Mouse (Mus musculus) ES-E14 (cell line): Measurements from ENCODE around the gene Il12rb1. TPM values are rescaled to one million over a fixed set of nuclear protein-coding genes. Genes with fewer than 3 reads are reported as not detected.
A peak's percentile ranks its signal among the peaks of the same experiment; 100 is the strongest.

ENCODE experiments used
- DNase-seq: peaks from one replicate; pipeline ENCODE4 v3.0.0-alpha.2; 2013; ENCODE audit warnings: low read depth, low spot score
- H3K27ac ChIP-seq: 2 replicates; pipeline ENCODE4 v1.5.1; 2012; ENCODE audit warnings: low read depth, mild to moderate bottlenecking, low read length, moderate library complexity, mixed read lengths; ENCODE audit not compliant: poor library complexity, insufficient read depth, severe bottlenecking
- H3K36me3 ChIP-seq: 2 replicates; pipeline ENCODE4 v1.6.1; 2012; ENCODE audit warnings: mild to moderate bottlenecking, low read length, moderate library complexity, mixed read lengths; ENCODE audit not compliant: control insufficient read depth, poor library complexity, insufficient read depth, severe bottlenecking
- H3K4me1 ChIP-seq, 2 experiments: fragments of 150-350 bp in 1 of 2; sonication (generic) in 1 of 2; 2 replicates each; pipeline ENCODE4 v1.6.1; 2012; ENCODE audit warnings: low read length in 2 of 2, mild to moderate bottlenecking in 1 of 2, mixed read lengths in 1 of 2; ENCODE audit not compliant: control insufficient read depth in 2 of 2, insufficient read depth in 2 of 2, poor library complexity in 1 of 2
- H3K4me3 ChIP-seq, 2 experiments: fragments of 150-350 bp in 1 of 2; sonication (generic) in 1 of 2; 2 replicates each; pipeline ENCODE4 v1.5.1; 2012; ENCODE audit warnings: low read length in 2 of 2, low read depth in 1 of 2, mild to moderate bottlenecking in 1 of 2, mixed read lengths in 1 of 2; ENCODE audit not compliant: insufficient read depth in 1 of 2, poor library complexity in 1 of 2, severe bottlenecking in 1 of 2
- H3K9ac ChIP-seq: 2 replicates; pipeline ENCODE4 v1.6.1; 2012; ENCODE audit warnings: low read depth, mild to moderate bottlenecking, low read length, mixed read lengths; ENCODE audit not compliant: poor library complexity, insufficient read depth, severe bottlenecking
- H3K9me3 ChIP-seq: fragments of 150-350 bp; sonication (generic); 2 replicates; pipeline ENCODE4 v1.6.1; 2012; ENCODE audit warnings: low read depth, mild to moderate bottlenecking, low read length; ENCODE audit not compliant: control insufficient read depth, insufficient read depth
- CHD2 ChIP-seq: IDR thresholded peaks from 2 replicates; pipeline ENCODE4 v1.6.1; 2014; ENCODE audit warnings: mild to moderate bottlenecking, low read depth, low read length, inconsistent platforms
- HCFC1 ChIP-seq: IDR thresholded peaks from 2 replicates; pipeline ENCODE4 v1.6.1; 2012; ENCODE audit warnings: low read length, inconsistent platforms, borderline replicate concordance; ENCODE audit not compliant: insufficient read depth
- MAFK ChIP-seq: IDR thresholded peaks from 2 replicates; pipeline ENCODE4 v1.6.1; 2014; ENCODE audit warnings: mild to moderate bottlenecking, low read depth, low read length, inconsistent platforms; ENCODE audit not compliant: insufficient read depth
- ZC3H11A ChIP-seq: IDR thresholded peaks from 2 replicates; pipeline ENCODE4 v1.6.1; 2012; ENCODE audit warnings: low read depth, mild to moderate bottlenecking, inconsistent platforms, low read length, borderline replicate concordance
- ZNF384 ChIP-seq: IDR thresholded peaks from 2 replicates; pipeline ENCODE4 v1.6.1; 2012; ENCODE audit warnings: low read depth, low read length, inconsistent platforms
- in situ Hi-C, 2 experiments: fragments of 600-800 bp; cut with MboI; formaldehyde crosslinking; loops; one replicate each; pipeline ENCODE4 v1.15.1; 2025; ENCODE audit warnings: low sequenced_read_pairs in 2 of 2, inconsistent platforms in 1 of 2; ENCODE audit not compliant: unreplicated experiment in 2 of 2
- total RNA-seq: library from RNA; depleted of rRNA; stranded (reverse); fragments of 300-350 nt; gene quantifications from 2 replicates; pipeline ENCODE4 v1.2.3, GENCODE M21; 2012

Il12rb1 gene
- total RNA-seq, 1 experiment = 1.2 TPM

DNA sequence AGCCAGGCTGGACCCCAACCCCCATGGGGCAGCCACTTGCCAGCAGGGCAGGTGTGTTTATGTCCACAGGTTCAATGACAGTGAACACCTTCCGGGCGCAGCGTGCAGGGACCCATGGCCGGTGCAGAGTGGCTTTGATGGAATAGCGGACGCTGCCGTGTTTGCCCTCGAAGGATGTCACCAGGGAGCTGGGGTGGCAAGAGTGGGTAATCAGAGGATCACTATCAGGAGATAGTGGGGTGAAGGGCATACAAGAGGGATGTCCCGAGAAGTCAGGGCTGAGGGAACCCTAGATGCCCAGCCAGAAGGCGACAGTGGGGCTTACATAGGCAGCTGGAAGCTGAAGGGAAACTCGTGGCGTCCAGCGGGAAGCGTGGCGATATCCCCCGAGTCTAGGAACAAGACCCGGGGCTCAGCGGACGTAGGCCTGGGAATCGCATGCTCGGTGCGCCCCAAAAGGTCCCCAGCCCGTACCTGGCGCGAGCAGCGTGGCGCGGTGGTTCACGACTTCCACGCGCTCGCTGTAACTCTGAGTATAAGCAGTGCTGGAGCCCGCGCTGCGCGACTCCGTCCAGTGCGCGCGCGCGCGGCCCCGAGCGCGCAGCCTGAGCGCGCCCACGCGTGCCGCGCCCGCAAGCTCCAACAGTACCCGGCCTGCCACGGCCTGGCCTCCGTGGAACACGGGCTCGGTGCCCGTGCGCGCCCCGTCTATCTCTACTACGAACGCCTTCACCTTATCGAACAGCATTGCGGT, 30.6 kb downstream of the Il12rb1 start:
- peaks cover 18% of the 10 kb centered on the region for H3K36me3 ChIP-seq
- peak overlapping the region; percentile 72 to 78 for H3K4me3 ChIP-seq
- in situ Hi-C loops = no loop called here
- H3K4me1 ChIP-seq = peaks cover 4 to 9% of the 10 kb centered on the region in 2 experiments; a peak in 3 of 4 replicates
- no peaks in the 10 kb centered on the region for H3K9me3 ChIP-seq
- TF ChIP-seq MAFK (no peak), ZNF384 (no peak), CHD2 (no peak), ZC3H11A (no peak), HCFC1 (no peak)
- peak overlapping the region; percentile 42 for H3K27ac ChIP-seq
- DNase-seq = no peak
- peak overlapping the region; percentile 78 for H3K9ac ChIP-seq

DNA sequence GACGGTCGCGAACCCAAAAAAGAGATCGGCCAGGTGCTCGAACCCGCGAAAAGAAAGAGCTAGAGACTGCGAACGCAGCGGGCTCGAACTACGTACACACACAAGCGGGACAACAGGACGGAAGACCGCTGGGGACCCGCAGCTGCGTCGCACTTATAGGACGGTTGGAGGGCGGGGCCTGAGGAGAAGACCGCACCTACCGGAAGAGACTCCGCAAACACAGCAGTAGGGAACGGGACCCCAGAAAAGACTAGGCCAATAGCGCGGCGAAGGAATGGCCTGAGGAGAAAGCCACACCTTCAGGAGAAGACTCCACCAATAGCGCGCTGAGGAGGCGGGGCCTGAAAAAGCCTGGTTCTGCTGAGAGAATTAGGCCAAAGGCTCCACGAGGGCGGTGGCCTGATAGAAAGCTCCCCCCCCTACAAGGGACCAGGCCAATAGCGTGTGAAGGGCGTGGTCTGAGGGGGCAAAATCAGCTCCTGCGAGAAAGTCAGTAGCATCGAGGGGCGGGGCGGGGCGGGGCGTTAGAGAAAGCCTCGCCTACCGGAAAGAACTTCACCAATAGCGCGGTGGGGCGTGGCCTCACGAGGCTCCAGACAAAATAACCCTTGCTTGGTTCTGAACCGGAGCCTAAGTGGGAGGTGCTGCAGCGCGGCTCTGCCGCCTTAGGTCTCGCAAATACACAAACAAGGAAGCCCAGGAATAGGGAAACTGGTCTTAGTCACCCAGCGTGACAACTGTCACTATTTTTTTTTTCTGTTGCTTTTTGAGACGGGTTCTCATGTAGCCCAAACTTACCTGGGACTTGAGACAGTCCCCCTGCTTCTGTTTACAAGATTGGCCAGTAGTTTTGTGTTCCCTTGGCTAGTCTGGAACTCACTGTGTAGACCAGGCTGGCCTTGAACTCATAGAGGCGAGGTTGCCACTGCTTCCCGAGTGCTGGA, 31.4 kb downstream of the Il12rb1 start, which contains the start of gene Arrdc2:
Gene Arrdc2, minus strand, starts transcription at position 313 of the 944 bp plus-strand sequence.
- Histone ChIP-seq H3K9me3 (no peaks in the 10 kb centered on the region), H3K27ac (peak within 1 kb of the TSS; percentile 42), H3K9ac (peak within 1 kb of the TSS; percentile 78), H3K36me3 (peaks cover 18% of the 10 kb centered on the region), H3K4me3 (peak within 1 kb of the TSS; percentile 72 to 78), H3K4me1 (peaks cover 4 to 9% of the 10 kb centered on the region in 2 experiments; a peak in 3 of 4 replicates)
- peak; percentile 28; the same call in 1 of the 2 replicates for TF ChIP-seq ZC3H11A
- no peak; the same call in 1 of the 2 replicates for TF ChIP-seq CHD2
- TF ChIP-seq HCFC1 = peak; percentile 69
- in situ Hi-C loops = no loop called here
- peak; percentile 100 for DNase-seq

GRCm38 (mm10) chr8:70840590-70840989, 32.3 kb downstream of the Il12rb1 start:
- TF ChIP-seq ZNF384 = no peak
- TF ChIP-seq ZC3H11A = no peak
- TF ChIP-seq MAFK = no peak
- TF ChIP-seq CHD2 = no peak
- no peak for TF ChIP-seq HCFC1
- peaks cover 4 to 11% of the 10 kb centered on the region in 2 experiments; a peak in 3 of 4 replicates for H3K4me1 ChIP-seq
- in situ Hi-C loops = no loop called here
- no peak overlapping the region for H3K27ac ChIP-seq
- H3K36me3 ChIP-seq = peaks cover 13% of the 10 kb centered on the region
- H3K9me3 ChIP-seq = no peaks in the 10 kb centered on the region
- no peak overlapping the region for H3K9ac ChIP-seq
- DNase-seq = no peak
- no peak overlapping the region for H3K4me3 ChIP-seq

DNA sequence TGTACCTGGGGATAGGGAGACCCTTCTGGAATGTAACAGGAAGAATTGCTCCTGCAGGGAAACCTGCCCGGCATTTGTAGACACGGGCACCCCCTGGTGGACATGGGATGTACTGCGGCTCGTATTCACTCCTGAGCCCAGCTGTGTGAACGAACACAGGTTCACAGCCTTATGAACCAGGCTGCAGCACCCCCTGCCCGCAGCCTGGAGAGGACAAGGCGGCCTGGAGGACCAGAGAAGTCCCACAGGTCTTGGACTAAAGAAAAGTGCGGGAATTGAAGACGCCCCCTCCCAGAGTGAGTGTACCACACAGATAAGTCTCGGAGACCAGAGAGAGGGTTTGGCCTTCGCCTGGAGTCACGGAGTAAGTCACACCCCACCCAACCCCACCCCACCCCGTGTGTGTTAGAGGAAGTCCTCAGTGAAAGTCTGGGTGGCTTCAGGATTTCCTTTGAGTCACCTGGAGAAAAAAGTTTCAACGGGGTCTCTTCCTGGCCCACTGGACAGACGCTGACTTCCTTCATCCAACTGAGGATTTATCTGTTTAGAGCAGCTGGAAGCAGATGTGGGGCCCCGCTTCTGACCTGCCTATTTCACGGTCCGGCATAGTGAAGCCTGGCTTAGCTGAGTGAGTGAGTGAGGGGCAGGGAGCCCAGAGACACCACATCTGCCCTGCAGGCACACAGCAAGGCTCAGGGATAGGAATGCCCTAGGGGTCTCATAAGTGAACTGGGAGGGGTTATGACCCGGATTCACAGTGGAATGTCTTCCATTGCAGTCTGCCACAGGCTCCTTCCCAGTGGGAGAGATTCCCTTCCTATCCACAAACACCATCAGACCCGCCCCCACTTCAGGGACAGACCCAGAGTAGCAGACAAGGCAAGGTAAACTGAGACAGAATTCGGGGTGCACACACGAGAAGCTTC, 33.2 kb downstream of the Il12rb1 start:
- H3K4me1 ChIP-seq = peaks cover 4 to 13% of the 10 kb centered on the region in 2 experiments; a peak in 3 of 4 replicates
- H3K4me3 ChIP-seq = no peak overlapping the region
- in situ Hi-C loops = no loop called here
- peaks cover 7% of the 10 kb centered on the region; the same call in 1 of the 2 replicates for H3K36me3 ChIP-seq
- peak; percentile 89 for DNase-seq
- no peak overlapping the region for H3K9ac ChIP-seq
- H3K9me3 ChIP-seq = no peaks in the 10 kb centered on the region
- H3K27ac ChIP-seq = no peak overlapping the region
- TF ChIP-seq ZC3H11A (no peak), MAFK (no peak), CHD2 (no peak), HCFC1 (no peak), ZNF384 (no peak)
